Comparison of ENCODE assay signal across 27 mouse cellular contexts in the genomic region with DNA sequence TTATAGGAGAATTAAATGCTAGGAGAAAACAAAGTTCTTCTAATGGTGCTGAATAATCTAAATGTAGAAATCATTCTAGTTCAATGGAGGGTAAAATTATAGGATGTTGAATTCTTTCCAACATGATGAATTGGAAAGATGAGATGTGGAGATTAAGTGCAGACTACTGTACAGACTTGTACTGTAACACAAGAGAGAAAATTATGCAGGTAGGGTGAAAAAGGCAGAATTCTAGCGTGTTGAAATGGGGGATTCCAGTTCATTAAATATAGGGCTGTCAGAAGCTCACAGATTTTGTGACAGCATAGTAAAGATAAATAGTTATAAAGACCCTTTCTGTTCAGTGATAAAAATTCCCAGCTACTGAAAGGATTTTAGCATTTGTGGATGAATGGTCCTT.
DNase-seq lines count a peak whose midpoint lies in the region; ATAC-seq and TF ChIP-seq lines count a peak whose summit lies in the region.
"Had no signal": no experiment of that assay in that cellular context is flagged by ENCODE, and none has a peak within 500 bp of the region (broad histone marks: within the 10 kb centered on the region; RNA-seq: fewer than 3 reads in every experiment).

No protein-coding gene starts in this region.

- no peak for TF ChIP-seq CTCF in forebrain, postnatal 0 days (IDR thresholded peaks at IDR 0.05; ENCODE audit: low read depth)

- peak; percentile 26 for DNase-seq in embryonic facial prominence, embryonic 14.5 days (ENCODE audit: low spot score)
- DNase-seq in embryonic facial prominence, embryonic 10.5 days (ENCODE audit: low spot score), result no peak
- peak; percentile 7 for DNase-seq in forebrain, embryonic 14.5 days (ENCODE audit: low spot score)
- DNase-seq in forebrain, postnatal 0 days, result no peak
- no peak for DNase-seq in forebrain, embryonic 10.5 days (ENCODE audit: extremely low spot score, low spot score)
- peak; percentile 9 for DNase-seq in retina, postnatal 1 day
- DNase-seq in retina, embryonic 14.5 days (ENCODE audit: low spot score), result no peak
- DNase-seq: adrenal gland, adult 8-10 months; adrenal gland, postnatal 14 days; adrenal gland, postnatal 36 days; B cell, adult 2 months; cerebellum, adult 11 months; cerebellum, adult 18-20 months; cerebellum, adult 8-10 months; cerebellum, adult 9-11 months; cerebellum, postnatal 14 days; cerebellum, postnatal 36 days; embryo, embryonic 11 days had no signal

- H3K27me3 ChIP-seq in embryonic facial prominence, embryonic 14.5 days (replicated peaks; ENCODE audit: control insufficient read depth, insufficient read depth, low read length), result no peaks in the 10 kb centered on the region
- H3K27me3 ChIP-seq in embryonic facial prominence, embryonic 10.5 days (replicated peaks; ENCODE audit: low read depth, poor library complexity, severe bottlenecking), result no peaks in the 10 kb centered on the region
- no peaks in the 10 kb centered on the region for H3K27me3 ChIP-seq in forebrain, embryonic 14.5 days (replicated peaks; ENCODE audit: control insufficient read depth, insufficient read depth, low read length)
- no peaks in the 10 kb centered on the region for H3K27me3 ChIP-seq in forebrain, embryonic 13.5 days
- no peaks in the 10 kb centered on the region for H3K27me3 ChIP-seq in forebrain, postnatal 0 days (ENCODE audit: insufficient read depth, low read length)
- H3K27me3 ChIP-seq in forebrain, embryonic 10.5 days (ENCODE audit: poor library complexity, severe bottlenecking), result no peaks in the 10 kb centered on the region
- H3K27me3 ChIP-seq: CH12.LX; embryonic facial prominence, embryonic 12.5 days; embryonic facial prominence, embryonic 15.5 days; Patski had no signal

- H3K9ac ChIP-seq in embryonic facial prominence, embryonic 14.5 days (ENCODE audit: low read depth, low read length), result no peak overlapping the region
- no peak overlapping the region for H3K9ac ChIP-seq in forebrain, embryonic 14.5 days (ENCODE audit: low read length)
- no peak overlapping the region for H3K9ac ChIP-seq in forebrain, embryonic 13.5 days
- no peak overlapping the region for H3K9ac ChIP-seq in forebrain, postnatal 0 days
- H3K9ac ChIP-seq: embryonic facial prominence, embryonic 12.5 days; embryonic facial prominence, embryonic 15.5 days had no signal

- H3K9me3 ChIP-seq in embryonic facial prominence, embryonic 14.5 days (ENCODE audit: control insufficient read depth, low read length), result no peaks in the 10 kb centered on the region
- H3K9me3 ChIP-seq in embryonic facial prominence, embryonic 10.5 days, result no peaks in the 10 kb centered on the region
- no peaks in the 10 kb centered on the region for H3K9me3 ChIP-seq in forebrain, embryonic 14.5 days (replicated peaks; ENCODE audit: control insufficient read depth, low read length)
- no peaks in the 10 kb centered on the region for H3K9me3 ChIP-seq in forebrain, embryonic 13.5 days (replicated peaks)
- H3K9me3 ChIP-seq in forebrain, postnatal 0 days (ENCODE audit: low read length), result no peaks in the 10 kb centered on the region
- no peaks in the 10 kb centered on the region for H3K9me3 ChIP-seq in forebrain, embryonic 10.5 days
- H3K9me3 ChIP-seq: embryonic facial prominence, embryonic 12.5 days; embryonic facial prominence, embryonic 15.5 days; G1E had no signal

- ATAC-seq in embryonic facial prominence, embryonic 14.5 days (ENCODE audit: low read depth), result peak; percentile 62; the same call in 1 of the 2 replicates
- ATAC-seq in forebrain, embryonic 14.5 days, result no peak
- ATAC-seq in forebrain, embryonic 13.5 days, result no peak
- peak; percentile 68; the same call in 1 of the 2 replicates for ATAC-seq in forebrain, postnatal 0 days
- ATAC-seq: activated CD4-positive, CD25-positive, alpha-beta regulatory T cell, adult 4 months; CD4-positive, CD25-positive, alpha-beta regulatory T cell, adult 4 months; Patski had no signal

- no peak overlapping the region for H3K4me3 ChIP-seq in embryonic facial prominence, embryonic 14.5 days (ENCODE audit: low read depth, low read length)
- H3K4me3 ChIP-seq in embryonic facial prominence, embryonic 10.5 days, result no peak overlapping the region
- no peak overlapping the region for H3K4me3 ChIP-seq in forebrain, embryonic 14.5 days (ENCODE audit: low read depth, low read length)
- H3K4me3 ChIP-seq in forebrain, embryonic 13.5 days, result no peak overlapping the region
- no peak overlapping the region for H3K4me3 ChIP-seq in forebrain, postnatal 0 days (ENCODE audit: low read depth, low read length)
- no peak overlapping the region for H3K4me3 ChIP-seq in forebrain, embryonic 10.5 days
- H3K4me3 ChIP-seq: embryonic facial prominence, embryonic 12.5 days; embryonic facial prominence, embryonic 15.5 days; erythroblast, embryonic 14.5 days had no signal

- WGBS in embryonic facial prominence, embryonic 14.5 days, result 74% methylated on average over 1 of the region's 1 CpGs
- 84% methylated on average over 1 of the region's 1 CpGs for WGBS in embryonic facial prominence, embryonic 10.5 days
- WGBS in forebrain, embryonic 14.5 days, result 63% methylated on average over 1 of the region's 1 CpGs
- 75% methylated on average over 1 of the region's 1 CpGs for WGBS in forebrain, embryonic 13.5 days
- 45% methylated on average over 1 of the region's 1 CpGs for WGBS in forebrain, postnatal 0 days
- WGBS in forebrain, embryonic 10.5 days, result 87% methylated on average over 1 of the region's 1 CpGs

- no peak overlapping the region for H3K4me2 ChIP-seq in embryonic facial prominence, embryonic 14.5 days (ENCODE audit: low read depth, low read length)
- no peak overlapping the region for H3K4me2 ChIP-seq in forebrain, embryonic 14.5 days (ENCODE audit: low read length)
- no peak overlapping the region for H3K4me2 ChIP-seq in forebrain, embryonic 13.5 days
- no peak overlapping the region for H3K4me2 ChIP-seq in forebrain, postnatal 0 days (ENCODE audit: low read depth)
- H3K4me2 ChIP-seq: embryonic facial prominence, embryonic 12.5 days; embryonic facial prominence, embryonic 15.5 days had no signal

- H3K27ac ChIP-seq in embryonic facial prominence, embryonic 14.5 days (replicated peaks; ENCODE audit: low read depth, low read length), result no peak overlapping the region
- no peak overlapping the region for H3K27ac ChIP-seq in embryonic facial prominence, embryonic 10.5 days (replicated peaks)
- H3K27ac ChIP-seq in forebrain, embryonic 14.5 days (ENCODE audit: low read depth, low read length), result no peak overlapping the region
- H3K27ac ChIP-seq in forebrain, embryonic 13.5 days, result no peak overlapping the region
- H3K27ac ChIP-seq in forebrain, postnatal 0 days (ENCODE audit: low read depth, low read length), result no peak overlapping the region
- no peak overlapping the region for H3K27ac ChIP-seq in forebrain, embryonic 10.5 days
- H3K27ac ChIP-seq: embryonic facial prominence, embryonic 12.5 days; embryonic facial prominence, embryonic 15.5 days had no signal

- no peaks in the 10 kb centered on the region for H3K36me3 ChIP-seq in embryonic facial prominence, embryonic 14.5 days (ENCODE audit: control insufficient read depth, insufficient read depth, low read length)
- H3K36me3 ChIP-seq in embryonic facial prominence, embryonic 10.5 days (replicated peaks), result no peaks in the 10 kb centered on the region
- no peaks in the 10 kb centered on the region for H3K36me3 ChIP-seq in forebrain, embryonic 14.5 days (ENCODE audit: control insufficient read depth, insufficient read depth, low read length)
- H3K36me3 ChIP-seq in forebrain, embryonic 13.5 days (ENCODE audit: poor library complexity, severe bottlenecking), result no peaks in the 10 kb centered on the region
- no peaks in the 10 kb centered on the region for H3K36me3 ChIP-seq in forebrain, postnatal 0 days (ENCODE audit: insufficient read depth)
- H3K36me3 ChIP-seq in forebrain, embryonic 10.5 days (replicated peaks), result no peaks in the 10 kb centered on the region
- H3K36me3 ChIP-seq: embryonic facial prominence, embryonic 12.5 days; embryonic facial prominence, embryonic 15.5 days; G1E had no signal

- no peaks in the 10 kb centered on the region for H3K4me1 ChIP-seq in embryonic facial prominence, embryonic 14.5 days (ENCODE audit: control insufficient read depth, insufficient read depth, low read length)
- H3K4me1 ChIP-seq in embryonic facial prominence, embryonic 10.5 days, result no peaks in the 10 kb centered on the region
- no peaks in the 10 kb centered on the region for H3K4me1 ChIP-seq in forebrain, embryonic 14.5 days (ENCODE audit: control insufficient read depth, insufficient read depth, low read length)
- H3K4me1 ChIP-seq in forebrain, embryonic 13.5 days, result no peaks in the 10 kb centered on the region
- no peaks in the 10 kb centered on the region for H3K4me1 ChIP-seq in forebrain, postnatal 0 days (ENCODE audit: insufficient read depth)
- no peaks in the 10 kb centered on the region for H3K4me1 ChIP-seq in forebrain, embryonic 10.5 days
- H3K4me1 ChIP-seq: embryonic facial prominence, embryonic 12.5 days; embryonic facial prominence, embryonic 15.5 days had no signal

Comparison
In these comparisons a context has a peak if more than half of its experiments do, and no peak if none do; other contexts are left out.
1. ATAC-seq: peak in embryonic facial prominence, embryonic 14.5 days (single experiment) and forebrain, postnatal 0 days (single experiment); none in forebrain, embryonic 14.5 days (single experiment) and forebrain, embryonic 13.5 days (single experiment).
2. DNase-seq: peak in embryonic facial prominence, embryonic 14.5 days (single experiment), forebrain, embryonic 14.5 days (single experiment) and retina, postnatal 1 day (single experiment); none in embryonic facial prominence, embryonic 10.5 days (single experiment), forebrain, postnatal 0 days (single experiment), forebrain, embryonic 10.5 days (single experiment) and retina, embryonic 14.5 days (single experiment).